Mouse (Mus musculus) small intestine, adult 2 months (tissue): ENCODE data around the gene Ttc17.

ENCODE experiments used
- CTCF ChIP-seq: fragments of 200-500 bp; IDR thresholded peaks from 2 replicates; pipeline ENCODE4 v1.5.1; 2012; ENCODE audit warnings: low read depth, mild to moderate bottlenecking, control low read depth, inconsistent platforms, low read length, moderate library complexity, mixed read lengths; ENCODE audit not compliant: insufficient replicate concordance, insufficient read length; ENCODE audit errors: extremely low read depth
- POLR2A ChIP-seq: fragments of 200-500 bp; IDR thresholded peaks from 2 replicates; pipeline ENCODE4 v1.6.1; 2012; ENCODE audit warnings: low read depth, mild to moderate bottlenecking, control low read depth, inconsistent platforms, low read length, moderate library complexity

DNA sequence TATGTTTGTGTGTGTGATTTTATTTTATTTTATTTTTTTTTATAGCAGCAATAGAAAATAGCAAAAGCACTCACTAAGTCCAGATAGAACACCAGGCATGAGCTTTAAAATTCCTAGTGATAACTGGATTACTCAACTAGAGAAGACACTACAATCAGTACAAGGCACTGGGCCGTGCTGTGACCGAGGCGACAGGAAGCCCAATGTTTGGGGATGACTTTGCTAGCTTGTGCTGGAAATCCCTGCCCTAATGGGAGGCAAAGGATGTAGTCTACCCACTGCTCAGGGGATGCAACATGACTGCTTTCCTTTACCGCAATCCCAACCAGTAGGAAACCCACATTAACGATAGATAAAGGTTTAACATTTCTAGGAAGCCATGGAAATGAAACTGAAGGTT is 10.2 kb downstream of the Ttc17 start:
- no peak for TF ChIP-seq POLR2A
- no peak for TF ChIP-seq CTCF
